Mouse (Mus musculus): ENCODE measurements around the gene Kcnip2. TPM values are rescaled to one million over a fixed set of nuclear protein-coding genes. Genes with fewer than 3 reads are reported as not detected.

Gene Kcnip2
- polyA plus RNA-seq, 1 experiment from 2014 or later: 1.9 TPM

- H3K27ac ChIP-seq (ENCODE audit: low read length): no peak overlapping the region
- ATAC-seq (ENCODE audit: low read depth): no peak
- H3K9ac ChIP-seq (ENCODE audit: low read length): no peak overlapping the region
- H3K27me3 ChIP-seq (ENCODE audit: control insufficient read depth, insufficient read depth, low read depth, low read length): no peaks in the 10 kb centered on the region
- no peaks in the 10 kb centered on the region for H3K36me3 ChIP-seq (ENCODE audit: control insufficient read depth, insufficient read depth, low read length)
- H3K4me1 ChIP-seq (replicated peaks; ENCODE audit: control insufficient read depth, insufficient read depth, low read length): peaks cover 8% of the 10 kb centered on the region
- WGBS: 77% methylated on average over 4 of the region's 4 CpGs
- H3K4me3 ChIP-seq (ENCODE audit: low read length): no peak overlapping the region
- no peak overlapping the region for H3K4me2 ChIP-seq (ENCODE audit: low read depth, low read length)
- no peaks in the 10 kb centered on the region for H3K9me3 ChIP-seq (ENCODE audit: control insufficient read depth, low read length)
Observed at GRCm38 (mm10) chr19:45788337-45788736, 27.5 kb downstream of the Kcnip2 start.

- no peaks in the 10 kb centered on the region for H3K9me3 ChIP-seq (ENCODE audit: control insufficient read depth, low read length)
- no peak overlapping the region for H3K27ac ChIP-seq (ENCODE audit: low read length)
- H3K4me1 ChIP-seq (replicated peaks; ENCODE audit: control insufficient read depth, insufficient read depth, low read length): peaks cover 8% of the 10 kb centered on the region
- whole genome bisulfite sequencing: 52% methylated on average over 3 of the region's 3 CpGs
- H3K9ac ChIP-seq (ENCODE audit: low read length): no peak overlapping the region
- H3K27me3 ChIP-seq (ENCODE audit: control insufficient read depth, insufficient read depth, low read depth, low read length): no peaks in the 10 kb centered on the region
- H3K4me3 ChIP-seq (ENCODE audit: low read length): no peak overlapping the region
- ATAC-seq (ENCODE audit: low read depth): no peak
- H3K4me2 ChIP-seq (ENCODE audit: low read depth, low read length): no peak overlapping the region
- H3K36me3 ChIP-seq (ENCODE audit: control insufficient read depth, insufficient read depth, low read length): no peaks in the 10 kb centered on the region
Observed at GRCm38 (mm10) chr19:45787450-45787849, 28.4 kb downstream of the Kcnip2 start.

DNA sequence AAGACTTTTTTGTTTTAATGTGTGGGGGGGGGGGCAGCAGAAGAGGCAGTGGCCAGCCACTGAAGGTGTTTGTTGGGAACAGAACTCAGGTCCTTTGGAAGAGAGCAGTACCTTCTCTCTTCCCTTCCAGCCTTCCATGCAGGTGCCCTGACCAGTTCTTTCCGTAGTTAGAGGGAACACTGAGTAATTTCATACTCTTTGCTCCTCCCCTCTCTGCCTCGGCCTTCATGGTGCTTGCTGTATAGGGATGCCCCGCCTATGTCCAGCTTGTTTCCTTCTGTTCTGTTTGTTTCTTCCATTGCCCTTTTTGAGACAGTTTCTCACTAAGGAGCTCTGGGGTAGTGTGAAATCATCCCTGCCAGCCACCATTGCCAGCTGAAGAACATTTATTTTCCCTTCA, 30.4 kb downstream of the Kcnip2 start:
- Histone ChIP-seq H3K27me3 (ENCODE audit: control insufficient read depth, insufficient read depth, low read depth, low read length) (no peaks in the 10 kb centered on the region), H3K4me3 (ENCODE audit: low read length) (no peak overlapping the region), H3K4me1 (replicated peaks; ENCODE audit: control insufficient read depth, insufficient read depth, low read length) (peaks cover 20% of the 10 kb centered on the region), H3K9ac (ENCODE audit: low read length) (no peak overlapping the region), H3K36me3 (ENCODE audit: control insufficient read depth, insufficient read depth, low read length) (no peaks in the 10 kb centered on the region), H3K4me2 (ENCODE audit: low read depth, low read length) (no peak overlapping the region), H3K27ac (ENCODE audit: low read length) (no peak overlapping the region), H3K9me3 (ENCODE audit: control insufficient read depth, low read length) (no peaks in the 10 kb centered on the region)
- no peak for ATAC-seq (ENCODE audit: low read depth)
- WGBS: 37% methylated on average over 3 of the region's 3 CpGs

DNA sequence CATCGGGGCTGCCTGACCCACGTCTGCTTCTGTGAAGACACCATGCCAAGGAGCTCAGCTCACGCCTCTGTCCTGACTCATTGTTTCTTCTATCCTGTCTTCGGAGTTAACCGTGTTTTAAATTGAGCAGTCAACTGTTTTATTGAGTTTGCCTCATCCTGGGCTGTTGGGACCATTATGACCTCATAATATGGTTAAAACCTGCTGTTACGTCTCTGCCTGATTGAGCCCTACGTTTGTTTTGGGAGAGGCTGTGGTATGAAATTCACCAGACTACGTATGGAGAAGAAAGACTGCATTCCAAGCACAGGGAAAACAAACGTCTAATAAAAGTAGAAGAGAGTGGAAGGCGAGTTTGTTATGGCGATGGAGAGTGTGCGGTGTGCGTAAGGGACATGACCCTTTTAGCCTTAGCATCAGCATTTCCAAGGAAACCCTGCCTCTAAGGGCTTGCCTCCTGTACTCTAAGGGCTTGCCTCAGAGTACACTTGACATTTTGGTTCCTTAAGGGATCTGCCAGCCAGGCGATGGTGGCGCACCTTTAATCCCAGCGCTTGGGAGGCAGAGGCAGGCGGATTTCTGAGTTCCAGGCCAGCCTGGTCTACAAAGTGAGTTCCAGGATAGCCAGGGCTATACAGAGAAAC, 31.8 kb downstream of the Kcnip2 start:
- 24% methylated on average over 17 of the region's 17 CpGs for WGBS
- no peak for ATAC-seq (ENCODE audit: low read depth)
- peak overlapping the region; percentile 70 for H3K9ac ChIP-seq (ENCODE audit: low read length)

DNA sequence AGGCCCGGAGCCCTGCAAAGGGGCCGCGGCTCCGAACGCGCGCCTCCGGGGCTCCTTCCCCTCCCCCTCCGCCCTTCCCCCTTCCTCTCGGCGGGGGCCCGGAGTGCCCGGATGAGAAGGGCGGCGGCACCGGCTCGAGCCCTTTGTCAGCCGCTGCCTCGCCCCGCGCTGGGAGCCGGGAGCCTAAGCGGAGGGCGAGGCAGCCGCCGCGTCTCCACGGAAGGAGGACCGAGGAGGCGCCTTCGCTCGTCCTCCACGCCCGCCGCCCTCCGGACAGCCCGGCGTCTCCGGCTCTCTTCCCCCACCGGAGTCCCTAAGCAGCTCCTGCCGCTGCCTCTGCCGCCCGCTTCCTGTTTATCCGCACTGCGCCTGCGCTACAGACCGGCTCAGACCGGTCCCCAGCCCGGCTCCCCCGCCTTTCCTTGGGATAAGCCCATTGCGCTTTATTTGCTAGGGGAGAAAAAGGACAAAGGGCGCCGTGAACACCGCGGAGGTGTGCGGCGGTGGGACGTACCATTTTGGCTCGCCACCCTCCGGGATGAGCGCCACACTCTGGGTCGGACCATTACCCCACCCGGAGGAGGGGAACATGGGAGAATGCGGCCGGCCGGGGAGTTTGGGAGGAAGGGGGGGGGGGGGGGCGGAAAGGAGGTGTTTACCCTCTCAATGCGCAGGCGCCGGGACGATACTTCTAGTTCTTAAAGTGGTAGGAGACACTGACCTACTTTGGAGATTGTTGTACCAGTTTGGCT, 32.5 kb downstream of the Kcnip2 start, which contains the start of gene Mgea5:
Mgea5 (minus strand) TSS at position 657 of the 752 bp plus-strand sequence.
- H3K4me3 ChIP-seq (ENCODE audit: low read length): peak within 1 kb of the TSS; percentile 100
- peak within 1 kb of the TSS; percentile 97 for H3K27ac ChIP-seq (ENCODE audit: low read length)
- H3K4me1 ChIP-seq (replicated peaks; ENCODE audit: control insufficient read depth, insufficient read depth, low read length): peaks cover 20% of the 10 kb centered on the region
- peaks cover 7% of the 10 kb centered on the region; the same call in 1 of the 2 replicates for H3K36me3 ChIP-seq (ENCODE audit: control insufficient read depth, insufficient read depth, low read length)
- peak; percentile 98 for ATAC-seq (ENCODE audit: low read depth)
- no peaks in the 10 kb centered on the region for H3K9me3 ChIP-seq (ENCODE audit: control insufficient read depth, low read length)
- peak within 1 kb of the TSS; percentile 75 for H3K4me2 ChIP-seq (ENCODE audit: low read depth, low read length)
- peak within 1 kb of the TSS; percentile 100 for H3K9ac ChIP-seq (ENCODE audit: low read length)
- WGBS: under 1% methylated on average over 56 of the region's 71 CpGs
- H3K27me3 ChIP-seq (ENCODE audit: control insufficient read depth, insufficient read depth, low read depth, low read length): no peaks in the 10 kb centered on the region

More for the DNA sequence above, 31.8 kb downstream of the Kcnip2 start:
- H3K27ac ChIP-seq (ENCODE audit: low read length): peak overlapping the region; percentile 91
- H3K36me3 ChIP-seq (ENCODE audit: control insufficient read depth, insufficient read depth, low read length): peaks cover 7% of the 10 kb centered on the region; the same call in 1 of the 2 replicates
- no peaks in the 10 kb centered on the region for H3K27me3 ChIP-seq (ENCODE audit: control insufficient read depth, insufficient read depth, low read depth, low read length)
- H3K4me3 ChIP-seq (ENCODE audit: low read length): peak overlapping the region; percentile 100
- H3K4me2 ChIP-seq (ENCODE audit: low read depth, low read length): peak overlapping the region; percentile 75
- no peaks in the 10 kb centered on the region for H3K9me3 ChIP-seq (ENCODE audit: control insufficient read depth, low read length)
- peaks cover 20% of the 10 kb centered on the region for H3K4me1 ChIP-seq (replicated peaks; ENCODE audit: control insufficient read depth, insufficient read depth, low read length)

GRCm38 (mm10) chr19:45782315-45783001, 33.4 kb downstream of the Kcnip2 start:
- Histone ChIP-seq H3K9ac (ENCODE audit: low read length) (peak overlapping the region; percentile 100), H3K27ac (ENCODE audit: low read length) (peak overlapping the region; percentile 97), H3K36me3 (ENCODE audit: control insufficient read depth, insufficient read depth, low read length) (peaks cover 16% of the 10 kb centered on the region), H3K9me3 (ENCODE audit: control insufficient read depth, low read length) (no peaks in the 10 kb centered on the region), H3K4me3 (ENCODE audit: low read length) (peak overlapping the region; percentile 100), H3K4me2 (ENCODE audit: low read depth, low read length) (peak overlapping the region; percentile 69), H3K27me3 (ENCODE audit: control insufficient read depth, insufficient read depth, low read depth, low read length) (no peaks in the 10 kb centered on the region), H3K4me1 (replicated peaks; ENCODE audit: control insufficient read depth, insufficient read depth, low read length) (peaks cover 20% of the 10 kb centered on the region)
- WGBS: 0% methylated on average over 29 of the region's 36 CpGs
- ATAC-seq (ENCODE audit: low read depth): peak; percentile 55

DNA sequence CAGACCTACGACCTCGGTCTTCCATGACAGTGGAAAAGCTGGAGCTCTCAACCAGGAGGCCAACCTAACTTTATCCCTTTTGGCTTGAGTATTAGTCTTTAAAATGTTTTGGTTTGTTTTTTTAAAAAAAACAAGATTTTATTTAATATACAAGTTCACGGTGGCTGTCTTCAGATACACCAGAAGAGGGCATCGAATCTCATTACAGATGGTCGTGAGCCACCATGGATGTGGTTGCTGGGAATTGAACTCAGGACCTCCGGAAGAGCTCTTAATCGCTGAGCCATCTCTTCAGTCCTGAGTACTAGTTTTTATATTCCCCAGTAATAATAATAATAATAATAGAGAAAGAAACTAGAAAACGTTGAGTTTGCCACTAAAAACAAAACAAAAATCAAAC, 34.2 kb downstream of the Kcnip2 start:
- WGBS: 48% methylated on average over 8 of the region's 8 CpGs
- Histone ChIP-seq H3K27ac (ENCODE audit: low read length) (no peak overlapping the region), H3K9ac (ENCODE audit: low read length) (no peak overlapping the region), H3K4me3 (ENCODE audit: low read length) (peak overlapping the region; percentile 100), H3K4me1 (replicated peaks; ENCODE audit: control insufficient read depth, insufficient read depth, low read length) (peaks cover 20% of the 10 kb centered on the region), H3K4me2 (ENCODE audit: low read depth, low read length) (peak overlapping the region; percentile 69), H3K9me3 (ENCODE audit: control insufficient read depth, low read length) (no peaks in the 10 kb centered on the region), H3K36me3 (ENCODE audit: control insufficient read depth, insufficient read depth, low read length) (peaks cover 18% of the 10 kb centered on the region), H3K27me3 (ENCODE audit: control insufficient read depth, insufficient read depth, low read depth, low read length) (no peaks in the 10 kb centered on the region)
- no peak for ATAC-seq (ENCODE audit: low read depth)

GRCm38 (mm10) chr19:45780350-45780915, 35.4 kb downstream of the Kcnip2 start:
- WGBS: 81% methylated on average over 13 of the region's 13 CpGs
- ATAC-seq (ENCODE audit: low read depth): no peak
- no peaks in the 10 kb centered on the region for H3K27me3 ChIP-seq (ENCODE audit: control insufficient read depth, insufficient read depth, low read depth, low read length)
- H3K27ac ChIP-seq (ENCODE audit: low read length): no peak overlapping the region
- peaks cover 19% of the 10 kb centered on the region for H3K4me1 ChIP-seq (replicated peaks; ENCODE audit: control insufficient read depth, insufficient read depth, low read length)
- H3K4me2 ChIP-seq (ENCODE audit: low read depth, low read length): no peak overlapping the region
- no peak overlapping the region for H3K4me3 ChIP-seq (ENCODE audit: low read length)
- H3K9ac ChIP-seq (ENCODE audit: low read length): no peak overlapping the region
- H3K36me3 ChIP-seq (ENCODE audit: control insufficient read depth, insufficient read depth, low read length): peaks cover 22% of the 10 kb centered on the region
- no peaks in the 10 kb centered on the region for H3K9me3 ChIP-seq (ENCODE audit: control insufficient read depth, low read length)

GRCm38 (mm10) chr19:45775486-45775885, 40.4 kb downstream of the Kcnip2 start:
- Histone ChIP-seq H3K4me2 (ENCODE audit: low read depth, low read length) (no peak overlapping the region), H3K9me3 (ENCODE audit: control insufficient read depth, low read length) (no peaks in the 10 kb centered on the region), H3K27me3 (ENCODE audit: control insufficient read depth, insufficient read depth, low read depth, low read length) (no peaks in the 10 kb centered on the region), H3K27ac (ENCODE audit: low read length) (no peak overlapping the region), H3K4me1 (replicated peaks; ENCODE audit: control insufficient read depth, insufficient read depth, low read length) (no peaks in the 10 kb centered on the region), H3K36me3 (ENCODE audit: control insufficient read depth, insufficient read depth, low read length) (peaks cover 62% of the 10 kb centered on the region), H3K4me3 (ENCODE audit: low read length) (no peak overlapping the region), H3K9ac (ENCODE audit: low read length) (no peak overlapping the region)
- WGBS: 87% methylated on average over 2 of the region's 2 CpGs
- ATAC-seq (ENCODE audit: low read depth): no peak

Data from lung, embryonic 16.5 days (tissue).